Mouse (Mus musculus) urinary bladder, postnatal 4 days (tissue): ENCODE measurements around the gene Gm20828.
"Not testable (repeated sequence)": the region's sequence is repeated elsewhere in the genome, so short reads cannot be mapped to it uniquely, and the experiment has no call there.

Source experiments
- DNase-seq, 2 experiments: peaks; one replicate each; pipeline ENCODE4 v3.0.0; 2021 to 2022; ENCODE audit warnings: low spot score in 2 of 2

Gm20828 gene

DNA sequence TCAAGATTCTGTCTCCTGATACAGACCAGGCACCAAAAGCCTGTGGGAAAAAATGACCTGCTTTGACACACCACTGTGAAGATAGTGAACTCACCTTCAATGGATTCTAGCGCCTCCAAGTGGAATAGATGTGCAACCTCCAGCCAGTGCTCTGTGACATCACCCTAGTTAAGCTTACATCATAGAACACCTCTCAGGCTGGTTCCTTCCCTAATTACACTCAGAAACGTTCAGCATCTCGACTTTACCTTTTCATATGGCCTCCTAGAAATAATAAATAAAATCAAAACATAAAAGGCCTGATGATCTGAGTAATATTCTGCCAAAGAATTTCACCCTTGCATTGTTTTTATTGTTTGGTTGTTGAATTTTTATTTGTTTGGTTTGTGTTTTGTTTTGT is at the start of gene Gm20828:
Gene Gm20828, minus strand, starts transcription at position 101 of the 400 bp plus-strand sequence.
- not testable (repeated sequence) for DNase-seq
